13 mouse cellular contexts compared by ENCODE assay signal in genomic region chr9:51943934-51944333, GRCm38 (mm10). TPM values are rescaled to one million over a fixed set of nuclear protein-coding genes. Genes with fewer than 3 reads are reported as not detected.
DNase-seq lines count a peak whose midpoint lies in the region.
"Had no signal": no experiment of that assay in that cellular context is flagged by ENCODE, and none has a peak within 500 bp of the region (broad histone marks: within the 10 kb centered on the region; RNA-seq: fewer than 3 reads in every experiment).

No protein-coding gene starts in this region.

- DNase-seq in heart, adult 11 months, result peak; percentile 67
- no peak for DNase-seq in heart, postnatal 4 days
- DNase-seq: adrenal gland, adult 2 months; adrenal gland, adult 8-10 months; adrenal gland, postnatal 10 days; adrenal gland, postnatal 14 days; adrenal gland, postnatal 25 days; adrenal gland, postnatal 36 days; B cell, adult 2 months; cerebellum, adult 11 months; cerebellum, adult 11-12 months; cerebellum, adult 18-20 months; cerebellum, adult 2 months had no signal

RNA-seq across cellular contexts. Expression of gene Fdx1, which starts 19.4 kb away (rescaled TPM):
- 10 to 100 TPM; 76.0 to 80.9 TPM for total RNA-seq in heart, postnatal 4 days (2021)
